Mouse (Mus musculus) neural tube, embryonic 11.5 days (tissue): Measurements from ENCODE around the gene Slc23a4. TPM values are rescaled to one million over a fixed set of nuclear protein-coding genes. Genes with fewer than 3 reads are reported as not detected.

Source experiments
- ATAC-seq: fragments of 200-750 bp; cut with Nextera tagmentation; 2 replicates; pipeline ENCODE4 v1.8.0; 2017; ENCODE audit warnings: moderate number of reproducible peaks, mild to moderate bottlenecking, moderate TSS enrichment, moderate library complexity; ENCODE audit not compliant: insufficient read depth, low FRiP score, low TSS enrichment
- DNase-seq: peaks from one replicate; pipeline ENCODE4 v3.0.0-alpha.2; 2015; ENCODE audit warnings: low spot score
- H3K27ac ChIP-seq: fragments of 300-500 bp; sonication (generic); 2 replicates; pipeline ENCODE4 v1.5.1; 2014; ENCODE audit warnings: low read depth, mild to moderate bottlenecking, low read length
- H3K27me3 ChIP-seq: fragments of 300-500 bp; sonication (generic); 2 replicates; pipeline ENCODE4 v1.6.1; 2014; ENCODE audit warnings: mild to moderate bottlenecking, low read length, mixed read lengths; ENCODE audit not compliant: control insufficient read depth, insufficient read depth
- H3K36me3 ChIP-seq: fragments of 300-500 bp; sonication (generic); 2 replicates; pipeline ENCODE4 v1.6.1; 2014; ENCODE audit warnings: mild to moderate bottlenecking, low read length, moderate library complexity, mixed read lengths; ENCODE audit not compliant: control insufficient read depth, insufficient read depth
- H3K4me1 ChIP-seq: fragments of 300-500 bp; sonication (generic); 2 replicates; pipeline ENCODE4 v1.6.1; 2014; ENCODE audit warnings: low read length, mixed read lengths; ENCODE audit not compliant: control insufficient read depth, insufficient read depth
- H3K4me2 ChIP-seq: fragments of 300-500 bp; sonication (generic); 2 replicates; pipeline ENCODE4 v1.6.1; 2014; ENCODE audit warnings: low read depth, mild to moderate bottlenecking, moderate library complexity
- H3K4me3 ChIP-seq: fragments of 300-500 bp; sonication (generic); 2 replicates; pipeline ENCODE4 v1.5.1; 2014; ENCODE audit warnings: low read depth, low read length
- H3K9ac ChIP-seq: fragments of 300-500 bp; sonication (generic); 2 replicates; pipeline ENCODE4 v1.6.1; 2014; ENCODE audit warnings: mild to moderate bottlenecking, low read length
- H3K9me3 ChIP-seq: fragments of 300-500 bp; sonication (generic); 2 replicates; pipeline ENCODE4 v1.6.1; 2016; ENCODE audit warnings: low read length; ENCODE audit not compliant: control insufficient read depth
- WGBS: fragments of 180-500 bp; shearing (Covaris S2); extraction: QIAGEN DNeasy Blood & Tissue Kit; methylation state at CpG from one replicate; pipeline ENCODE4 v1.1.7; 2014; 5-methylcytosine and 5-hydroxymethylcytosine counted together
- polyA plus RNA-seq: library from polyadenylated mRNA; unstranded; fragments of >200 nt; fragmentation: Nextera tagmentation; extraction: Ambion mirVana; gene quantifications from 2 replicates; pipeline ENCODE4 v1.2.1, GENCODE M21; 2014

Slc23a4 gene
- 0.37 and 0.77 TPM in 2 replicates for polyA plus RNA-seq

GRCm38 (mm10) chr6:34988081-34988761 lies at the start of gene Slc23a4:
TSS of gene Slc23a4 (minus strand) at chr6:34988404.
- H3K9ac ChIP-seq: no peak within 1 kb of the TSS; the same call in 1 of the 2 replicates
- no peak within 1 kb of the TSS for H3K4me3 ChIP-seq
- no peak within 1 kb of the TSS for H3K27ac ChIP-seq
- H3K4me1 ChIP-seq: peaks cover 8% of the 10 kb centered on the region
- DNase-seq: peak; percentile 40
- no peaks in the 10 kb centered on the region for H3K9me3 ChIP-seq
- 12% methylated on average over 20 of the region's 20 CpGs for WGBS
- 0 out of 2 replicates have a peak within 1 kb of the TSS, but pooled peaks have one; percentile 9 for H3K4me2 ChIP-seq
- H3K27me3 ChIP-seq: no peaks in the 10 kb centered on the region
- H3K36me3 ChIP-seq: no peaks in the 10 kb centered on the region
- ATAC-seq: no peak

GRCm38 (mm10) chr6:35033341-35033740 lies 45.1 kb upstream of the Slc23a4 start:
- no peaks in the 10 kb centered on the region for H3K36me3 ChIP-seq
- H3K4me1 ChIP-seq: no peaks in the 10 kb centered on the region
- DNase-seq: no peak
- no peak overlapping the region for H3K27ac ChIP-seq
- H3K9ac ChIP-seq: no peak overlapping the region
- no peak overlapping the region for H3K4me2 ChIP-seq
- no peaks in the 10 kb centered on the region for H3K9me3 ChIP-seq
- H3K27me3 ChIP-seq: no peaks in the 10 kb centered on the region
- H3K4me3 ChIP-seq: no peak overlapping the region
- ATAC-seq: no peak
- whole genome bisulfite sequencing: 93% methylated on average over 11 of the region's 11 CpGs

- DNase-seq (no peak), ATAC-seq (no peak)
- Histone ChIP-seq H3K4me3 (no peak overlapping the region), H3K27me3 (no peaks in the 10 kb centered on the region), H3K36me3 (no peaks in the 10 kb centered on the region), H3K9ac (no peak overlapping the region), H3K4me1 (no peaks in the 10 kb centered on the region), H3K27ac (no peak overlapping the region), H3K9me3 (no peaks in the 10 kb centered on the region), H3K4me2 (no peak overlapping the region)
- 89% methylated on average over 2 of the region's 2 CpGs for WGBS
Measured at GRCm38 (mm10) chr6:35032704-35033103, 44.5 kb upstream of the Slc23a4 start.

- 96% methylated on average over 4 of the region's 4 CpGs for WGBS
- Histone ChIP-seq H3K27me3 (no peaks in the 10 kb centered on the region), H3K36me3 (no peaks in the 10 kb centered on the region), H3K4me2 (no peak overlapping the region), H3K4me1 (no peaks in the 10 kb centered on the region), H3K9me3 (no peaks in the 10 kb centered on the region), H3K9ac (no peak overlapping the region), H3K4me3 (no peak overlapping the region), H3K27ac (no peak overlapping the region)
- no peak for DNase-seq
- no peak for ATAC-seq
Measured at GRCm38 (mm10) chr6:35030811-35031210, 42.6 kb upstream of the Slc23a4 start.

- Histone ChIP-seq H3K4me3 (no peak overlapping the region), H3K9ac (no peak overlapping the region), H3K4me1 (no peaks in the 10 kb centered on the region), H3K27ac (no peak overlapping the region), H3K36me3 (no peaks in the 10 kb centered on the region), H3K9me3 (no peaks in the 10 kb centered on the region), H3K4me2 (no peak overlapping the region), H3K27me3 (no peaks in the 10 kb centered on the region)
- ATAC-seq (no peak), DNase-seq (no peak)
- WGBS: 86% methylated on average over 6 of the region's 6 CpGs
Measured at GRCm38 (mm10) chr6:35030226-35030625, 42.0 kb upstream of the Slc23a4 start.

GRCm38 (mm10) chr6:35028023-35028422 lies 39.8 kb upstream of the Slc23a4 start:
- no peak overlapping the region for H3K4me3 ChIP-seq
- DNase-seq (no peak), ATAC-seq (no peak)
- H3K4me2 ChIP-seq: no peak overlapping the region
- 0 out of 2 replicates have a peak, but pooled peaks cover 2% of the 10 kb centered on the region for H3K36me3 ChIP-seq
- no peaks in the 10 kb centered on the region for H3K9me3 ChIP-seq
- H3K9ac ChIP-seq: no peak overlapping the region
- 97% methylated on average over 2 of the region's 2 CpGs for WGBS
- H3K4me1 ChIP-seq: no peaks in the 10 kb centered on the region
- no peak overlapping the region for H3K27ac ChIP-seq
- no peaks in the 10 kb centered on the region for H3K27me3 ChIP-seq

GRCm38 (mm10) chr6:35027257-35027656 lies 39.1 kb upstream of the Slc23a4 start:
- Histone ChIP-seq H3K27ac (no peak overlapping the region), H3K36me3 (0 out of 2 replicates have a peak, but pooled peaks cover 2% of the 10 kb centered on the region), H3K9me3 (no peaks in the 10 kb centered on the region), H3K27me3 (no peaks in the 10 kb centered on the region), H3K4me3 (no peak overlapping the region), H3K4me2 (no peak overlapping the region), H3K9ac (no peak overlapping the region), H3K4me1 (no peaks in the 10 kb centered on the region)
- 65% methylated on average over 6 of the region's 6 CpGs for WGBS
- ATAC-seq: no peak
- no peak for DNase-seq

GRCm38 (mm10) chr6:35016624-35017023 lies 28.4 kb upstream of the Slc23a4 start:
- no peak for ATAC-seq
- WGBS: 91% methylated on average over 5 of the region's 5 CpGs
- H3K4me2 ChIP-seq: no peak overlapping the region
- H3K4me1 ChIP-seq: no peaks in the 10 kb centered on the region
- no peaks in the 10 kb centered on the region for H3K9me3 ChIP-seq
- H3K4me3 ChIP-seq: no peak overlapping the region
- H3K36me3 ChIP-seq: no peaks in the 10 kb centered on the region
- H3K27ac ChIP-seq: no peak overlapping the region
- DNase-seq: no peak
- H3K27me3 ChIP-seq: no peaks in the 10 kb centered on the region
- no peak overlapping the region for H3K9ac ChIP-seq

GRCm38 (mm10) chr6:35011953-35012352 lies 23.7 kb upstream of the Slc23a4 start:
- Histone ChIP-seq H3K9ac (no peak overlapping the region), H3K9me3 (no peaks in the 10 kb centered on the region), H3K4me1 (no peaks in the 10 kb centered on the region), H3K4me2 (no peak overlapping the region), H3K36me3 (no peaks in the 10 kb centered on the region), H3K4me3 (no peak overlapping the region), H3K27ac (no peak overlapping the region), H3K27me3 (no peaks in the 10 kb centered on the region)
- DNase-seq (no peak), ATAC-seq (no peak)
- 88% methylated on average over 1 of the region's 1 CpGs for WGBS
